Mouse (Mus musculus): Measurements from ENCODE around the gene Slc35e2.

Slc35e2 gene

DNA sequence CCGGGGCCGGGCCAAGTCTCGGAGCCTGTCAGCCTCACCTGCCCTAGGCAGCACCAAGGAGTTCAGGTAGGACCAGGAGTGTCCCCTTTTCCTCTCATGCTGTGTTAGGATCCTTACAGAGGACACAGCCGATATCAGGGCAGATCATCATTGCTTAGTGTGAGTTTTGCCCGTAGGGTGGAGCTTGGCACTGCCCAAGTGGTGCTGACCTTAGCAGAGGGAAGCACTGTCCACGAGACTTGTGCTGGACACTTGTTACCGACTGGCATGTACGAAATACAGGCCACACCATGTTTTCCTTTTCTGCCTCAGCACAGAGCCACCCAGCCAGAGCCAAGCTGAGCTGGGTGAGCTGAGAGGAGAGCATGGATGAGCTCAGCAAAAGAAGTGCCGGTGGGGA is 24.1 kb upstream of the Slc35e2 start:
- DNase-seq (ENCODE audit: low spot score in 2 of 2) = no peak

DNA sequence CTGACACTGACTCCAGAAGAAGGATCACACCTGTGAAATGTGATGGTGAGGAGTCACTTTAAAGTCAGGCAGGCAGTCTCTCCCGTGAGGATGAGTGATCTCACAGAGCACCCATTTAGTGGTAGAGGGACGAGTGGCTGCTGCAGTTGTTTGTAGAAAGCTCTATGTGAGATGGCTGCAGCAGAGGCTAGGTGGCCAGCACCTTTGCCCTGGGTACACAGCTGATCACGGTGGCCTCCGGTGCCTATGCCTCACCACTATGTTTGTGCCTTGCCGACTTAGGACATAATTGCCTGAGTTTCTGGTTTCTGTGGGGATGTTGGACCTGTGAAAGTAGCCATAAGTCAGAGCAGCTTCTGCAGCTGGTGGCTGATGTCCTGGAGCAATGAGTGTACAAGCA is 23.5 kb upstream of the Slc35e2 start:
- no peak for DNase-seq (ENCODE audit: low spot score in 2 of 2)

DNA sequence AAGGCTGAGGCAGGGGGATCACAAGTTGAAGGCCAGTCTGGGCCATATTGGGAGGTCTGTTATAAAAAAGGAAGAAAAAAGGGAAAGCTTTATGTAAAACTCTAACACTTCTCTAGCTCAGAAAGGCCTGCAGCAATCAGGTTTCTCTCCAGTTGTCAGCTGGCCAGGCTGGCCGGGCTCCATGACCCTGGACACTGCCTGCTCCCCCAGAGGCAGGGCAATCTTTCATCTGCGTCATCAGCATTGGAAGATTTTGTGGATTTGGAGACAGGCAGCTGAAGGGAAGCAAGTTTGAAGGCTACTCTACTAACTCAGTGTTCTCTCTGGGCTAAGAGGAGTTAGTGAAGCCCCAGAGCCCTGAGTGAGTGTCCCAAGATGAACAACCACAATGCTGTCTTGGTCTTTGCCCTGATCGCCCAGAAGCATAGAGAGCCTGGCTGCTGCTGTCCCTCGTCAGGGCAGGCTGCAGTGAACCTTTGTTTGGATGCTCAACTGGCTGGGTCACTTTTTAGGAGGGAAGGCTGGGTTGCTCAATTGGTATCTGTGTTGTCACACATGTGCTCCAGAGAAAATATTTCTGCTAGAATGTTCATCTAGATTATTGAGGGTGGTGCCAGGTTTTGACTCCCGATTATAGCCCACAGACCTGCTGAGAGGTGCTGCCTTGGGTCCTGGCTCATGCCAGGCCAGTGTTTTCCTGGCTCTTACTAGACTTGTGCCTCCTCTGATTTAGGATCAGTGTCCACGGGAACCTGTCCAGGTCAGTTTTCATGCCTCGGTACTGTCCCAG is 22.7 kb upstream of the Slc35e2 start:
- no peak for DNase-seq (ENCODE audit: low spot score in 2 of 2)

DNA sequence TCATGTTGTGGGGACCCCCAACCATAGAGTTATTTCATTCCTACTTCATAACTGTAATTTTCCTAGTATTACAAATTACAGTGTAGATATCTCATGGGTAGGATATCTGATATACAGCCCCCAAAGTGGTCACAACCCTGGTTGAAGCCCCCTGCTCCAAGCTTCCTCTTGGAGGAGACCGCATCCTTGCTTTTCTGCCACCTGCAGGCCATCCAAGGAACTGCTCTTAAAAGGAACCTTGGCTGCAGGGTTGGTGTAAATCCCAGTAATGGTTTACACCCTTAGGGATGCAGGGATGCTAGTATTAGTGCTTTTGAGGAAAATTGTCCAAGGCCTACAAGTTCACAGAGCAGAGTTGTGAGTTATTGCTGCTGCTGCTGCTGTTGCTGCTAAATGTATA is 20.8 kb upstream of the Slc35e2 start:
- DNase-seq (ENCODE audit: low spot score in 2 of 2) = peak in 1 of 2 experiments; percentile 70

DNA sequence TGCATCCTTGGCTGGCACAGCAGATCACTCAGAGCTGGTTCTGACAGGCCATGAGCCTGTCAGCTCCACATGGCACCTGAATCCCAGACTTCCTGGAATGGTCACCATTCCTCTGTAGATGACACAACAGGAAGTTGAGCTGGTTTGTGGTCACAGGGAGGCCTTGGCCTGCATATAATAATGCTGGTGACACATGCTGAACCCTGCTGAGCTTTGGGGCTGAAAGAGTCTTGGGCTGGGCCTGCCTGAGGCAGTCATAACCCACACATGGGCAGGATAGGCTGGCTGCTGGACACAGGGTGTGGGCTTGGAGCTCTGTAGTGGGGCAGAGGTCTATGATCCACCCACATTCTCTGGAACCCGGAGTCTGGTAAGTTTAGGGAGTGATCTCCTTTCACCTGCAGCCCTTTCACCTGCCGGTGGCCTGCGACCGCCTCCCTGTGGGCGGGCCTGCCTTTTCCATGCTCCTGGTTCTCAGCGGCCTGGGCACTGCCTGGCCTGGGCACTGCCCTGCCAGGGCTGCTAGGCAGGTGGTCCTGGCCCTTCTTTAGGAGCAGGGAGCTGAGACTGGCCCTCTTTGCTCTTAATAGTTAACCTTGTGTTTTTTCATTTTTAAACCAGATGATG is 18.8 kb upstream of the Slc35e2 start:
- no peak for DNase-seq (ENCODE audit: low spot score in 2 of 2)

DNA sequence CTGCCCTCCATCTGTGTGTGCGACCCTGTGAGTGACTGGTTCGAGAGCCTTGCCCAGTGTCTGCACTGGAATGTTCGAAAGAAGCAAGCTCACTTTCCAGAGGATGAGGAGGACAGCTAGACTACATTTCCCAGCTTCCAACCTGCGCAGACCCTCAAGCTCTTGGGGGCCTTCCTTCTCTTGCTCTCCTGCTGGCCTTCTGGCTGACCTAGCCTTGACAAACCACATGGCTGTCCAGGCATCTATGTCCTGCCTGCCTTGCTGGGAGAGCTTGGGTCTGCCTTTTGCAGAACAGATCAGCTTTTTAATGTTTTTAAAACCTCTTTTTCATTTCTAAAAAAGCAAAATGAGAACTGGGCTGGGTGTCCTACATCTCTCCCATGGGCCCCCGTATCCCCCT is 11.9 kb upstream of the Slc35e2 start:
- DNase-seq (ENCODE audit: low spot score in 2 of 2) = no peak

DNA sequence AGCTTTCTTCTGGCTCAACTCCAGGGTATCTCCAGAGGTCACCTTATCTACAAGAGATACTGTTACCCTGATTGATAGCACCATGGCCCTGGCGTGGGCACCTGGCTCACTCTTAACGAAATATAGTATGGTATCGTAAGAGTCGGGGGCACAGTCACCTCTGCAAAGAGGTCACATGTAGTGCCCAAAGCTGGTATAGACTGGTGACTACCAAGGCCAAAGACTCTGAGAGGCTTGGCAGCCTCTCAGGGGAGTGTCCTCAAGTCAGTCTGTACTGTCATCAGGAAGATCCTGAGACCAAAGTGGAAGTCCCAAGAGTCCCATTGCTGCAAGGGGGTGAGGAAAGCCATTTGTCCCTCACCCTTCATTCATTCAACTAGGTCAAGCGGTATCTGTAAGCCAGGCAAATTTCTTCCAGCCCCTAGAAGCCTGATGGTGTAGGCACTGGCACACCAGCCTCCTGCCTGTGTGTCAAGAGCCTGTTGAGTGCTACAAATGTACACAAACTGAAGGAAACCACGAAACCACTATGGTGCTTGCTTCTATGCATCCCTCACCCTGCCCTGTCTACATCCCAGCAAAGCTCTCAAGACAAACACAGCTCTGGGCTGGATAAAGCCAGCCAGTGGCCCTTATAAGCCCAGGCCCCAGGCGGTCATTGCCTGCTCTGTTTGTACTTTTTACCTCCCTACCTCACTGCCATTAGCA is 10.1 kb upstream of the Slc35e2 start:
- DNase-seq (ENCODE audit: low spot score in 2 of 2) = no peak

DNA sequence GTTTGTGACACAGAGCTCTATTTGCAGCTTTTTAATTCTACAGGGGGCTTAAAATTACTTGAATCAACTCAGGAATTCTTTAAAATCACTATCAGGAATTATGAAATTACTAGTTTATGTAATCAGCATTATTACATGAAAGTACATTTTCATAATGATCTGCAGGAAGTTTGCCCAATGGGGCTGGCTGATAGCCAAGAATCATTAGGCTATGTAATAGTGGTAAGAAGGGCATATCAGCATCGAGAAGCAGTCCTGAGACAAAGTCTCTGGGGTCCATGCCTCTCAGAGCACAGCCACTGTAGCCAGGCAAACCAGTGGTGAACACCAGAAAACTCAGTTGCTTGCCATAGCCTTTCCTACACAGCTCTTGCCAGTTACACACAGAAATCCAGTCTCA is 7.4 kb upstream of the Slc35e2 start:
- no peak for DNase-seq (ENCODE audit: low spot score in 2 of 2)

DNA sequence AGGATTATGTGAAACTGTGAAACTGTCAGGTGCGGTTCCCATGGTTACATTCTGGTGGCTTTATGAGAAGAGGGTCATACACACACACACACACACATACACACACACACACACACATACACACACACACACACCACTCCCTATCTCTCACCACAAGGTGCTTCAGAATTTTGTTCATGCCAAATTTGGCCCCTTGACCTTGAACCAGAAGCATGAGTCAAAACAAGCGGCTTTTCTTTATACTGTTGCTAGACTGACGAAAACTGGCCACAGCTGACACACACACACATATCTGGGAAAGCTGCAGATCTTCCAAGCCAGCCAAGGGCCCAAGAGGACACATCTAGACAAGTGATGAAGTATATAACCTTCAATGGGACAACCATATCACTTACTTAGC is 5.4 kb upstream of the Slc35e2 start:
- no peak for DNase-seq (ENCODE audit: low spot score in 2 of 2)

DNA sequence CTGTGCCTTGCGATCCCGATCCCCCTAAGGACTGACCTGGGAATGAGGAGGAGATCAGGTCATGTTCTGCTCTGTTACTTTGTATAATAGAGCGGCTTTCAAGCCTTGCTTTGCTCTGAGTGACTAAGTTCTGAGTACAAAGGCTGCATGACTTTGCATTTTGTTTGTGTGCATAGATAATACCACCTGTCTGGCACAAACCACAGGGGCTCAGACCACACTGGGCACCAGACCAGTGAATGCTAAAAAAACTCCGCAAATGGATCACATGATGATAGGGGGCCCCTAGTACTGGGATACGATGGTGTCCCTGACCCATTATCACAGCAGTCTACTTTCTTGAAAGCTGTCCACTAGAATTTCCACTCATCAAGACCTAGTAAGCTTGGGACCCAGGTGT is 4.6 kb upstream of the Slc35e2 start:
- DNase-seq (ENCODE audit: low spot score in 2 of 2) = no peak

DNA sequence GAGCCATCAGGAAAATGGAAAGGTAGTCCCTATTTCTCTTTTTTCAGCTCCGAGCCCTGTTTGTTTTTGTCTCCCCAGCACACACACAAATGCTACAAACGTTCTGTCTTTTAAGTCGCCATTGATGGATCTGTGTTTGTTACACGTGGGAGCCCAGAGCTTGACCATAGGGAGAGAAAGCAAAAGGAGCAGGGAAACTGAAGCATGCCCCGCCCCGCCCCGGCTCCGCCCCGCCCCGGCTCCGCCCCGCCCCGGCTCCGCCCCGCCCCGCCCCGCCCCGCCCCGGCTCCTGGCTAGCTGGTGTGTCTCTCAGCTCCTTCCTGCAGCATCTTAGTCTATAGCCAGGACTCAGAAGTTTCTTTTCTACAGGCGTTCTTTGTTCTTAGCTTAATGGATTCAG is 2.7 kb upstream of the Slc35e2 start:
- DNase-seq (ENCODE audit: low spot score in 2 of 2) = no peak

DNA sequence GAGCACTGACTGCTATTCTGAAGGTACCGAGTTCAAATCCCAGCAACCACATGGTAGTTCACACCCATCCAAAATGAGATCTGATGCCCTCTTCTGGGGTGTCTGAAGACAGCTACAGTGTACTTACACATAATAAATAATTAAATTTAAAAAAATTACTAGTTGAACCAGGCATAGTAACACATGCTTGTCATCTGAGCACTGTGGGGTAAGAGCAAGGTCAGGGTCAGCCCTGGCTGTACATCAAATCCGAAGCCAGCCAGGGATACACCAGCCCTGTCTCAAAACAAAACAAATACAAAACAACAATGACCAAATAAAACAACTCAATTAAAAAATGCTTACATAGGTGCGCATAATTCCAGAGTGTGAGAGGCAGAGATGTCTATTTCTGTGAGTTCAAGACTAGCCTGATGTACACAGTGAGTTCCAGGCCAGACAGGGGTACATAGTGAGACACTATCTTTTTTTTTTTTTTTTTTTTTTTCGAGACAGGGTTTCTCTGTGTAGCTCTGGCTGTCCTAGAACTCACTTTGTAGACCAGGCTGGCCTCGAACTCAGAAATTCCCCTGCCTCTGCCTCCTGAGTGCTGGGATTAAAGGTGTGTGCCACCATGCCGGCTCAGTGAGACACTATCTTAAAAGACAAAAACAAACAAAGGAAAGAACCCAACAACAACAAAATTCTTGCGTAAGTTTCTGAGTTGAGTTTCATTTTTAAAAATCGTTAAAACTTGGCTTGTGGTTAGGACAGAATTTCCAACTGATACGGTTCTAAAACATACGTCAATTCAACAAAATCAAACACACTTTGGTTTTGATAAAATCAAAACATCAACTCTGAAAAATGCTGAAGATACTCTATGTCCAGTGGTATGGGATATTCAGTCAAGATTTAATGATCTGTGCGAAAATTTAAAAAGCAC is 1.1 kb upstream of the Slc35e2 start:
- DNase-seq (ENCODE audit: low spot score in 2 of 2) = no peak

DNA sequence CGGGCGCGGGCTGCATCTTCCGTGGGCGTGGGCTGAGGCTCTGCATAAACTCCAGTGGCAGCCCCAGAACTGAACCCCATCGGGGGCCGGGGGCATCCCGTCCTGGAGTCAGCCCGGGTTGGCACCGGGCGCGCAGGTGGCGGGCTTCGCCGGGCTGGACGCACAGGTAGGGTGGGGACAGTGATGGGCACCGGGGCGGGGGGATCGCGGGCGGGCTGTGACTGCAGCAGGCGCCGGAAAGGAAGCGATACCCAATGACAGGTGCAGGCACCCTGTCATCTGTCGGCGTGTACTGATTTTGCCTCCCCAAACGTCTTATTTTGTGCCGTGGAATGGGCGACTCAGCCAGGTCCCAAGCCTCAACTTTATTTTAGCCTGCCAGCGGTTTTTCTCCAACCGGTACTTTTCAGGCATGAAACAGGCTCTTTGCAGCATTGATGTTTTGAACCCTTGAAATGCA is 811 bp downstream of the Slc35e2 start:
- no peak for DNase-seq (ENCODE audit: low spot score in 2 of 2)

DNA sequence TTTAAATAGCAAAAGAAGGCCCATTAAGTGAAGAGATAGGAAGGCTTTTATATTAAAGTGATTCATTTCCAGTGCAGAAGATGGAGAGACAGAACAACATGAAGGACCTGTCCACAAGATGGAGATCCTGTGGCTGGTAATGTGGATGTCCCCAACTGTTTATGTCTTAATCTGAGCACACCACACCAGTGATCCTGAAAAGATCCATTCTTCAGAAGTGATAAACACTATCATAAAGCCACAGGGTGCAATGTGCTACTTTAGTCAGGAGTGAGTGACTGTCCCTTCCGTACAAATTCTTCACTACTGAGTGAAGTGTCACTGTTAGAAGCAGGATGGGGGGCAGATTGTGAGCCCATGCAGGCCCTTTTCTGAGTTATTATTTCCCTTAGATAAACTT is 1.5 kb downstream of the Slc35e2 start:
- DNase-seq (ENCODE audit: low spot score in 2 of 2) = no peak

DNA sequence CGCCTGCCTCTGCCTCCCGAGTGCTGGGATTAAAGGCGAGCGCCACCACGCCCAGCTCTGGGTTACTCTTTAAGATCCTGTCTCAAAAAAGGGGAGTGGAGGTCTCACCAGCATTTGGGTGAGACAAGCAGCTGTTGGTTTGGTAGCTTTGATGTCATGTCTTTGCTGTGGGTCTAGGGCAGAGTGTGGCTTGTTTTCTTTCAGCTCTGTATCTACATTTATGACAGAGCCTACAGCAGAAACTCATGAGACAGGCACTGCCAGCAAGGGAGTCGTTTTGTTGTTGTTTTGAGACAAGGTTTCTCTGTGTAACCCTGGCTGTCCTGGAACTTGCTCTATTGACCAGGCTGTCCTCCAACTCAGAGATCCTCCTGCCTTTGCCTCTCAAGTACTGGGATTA is 2.6 kb downstream of the Slc35e2 start:
- no peak for DNase-seq (ENCODE audit: low spot score in 2 of 2)

DNA sequence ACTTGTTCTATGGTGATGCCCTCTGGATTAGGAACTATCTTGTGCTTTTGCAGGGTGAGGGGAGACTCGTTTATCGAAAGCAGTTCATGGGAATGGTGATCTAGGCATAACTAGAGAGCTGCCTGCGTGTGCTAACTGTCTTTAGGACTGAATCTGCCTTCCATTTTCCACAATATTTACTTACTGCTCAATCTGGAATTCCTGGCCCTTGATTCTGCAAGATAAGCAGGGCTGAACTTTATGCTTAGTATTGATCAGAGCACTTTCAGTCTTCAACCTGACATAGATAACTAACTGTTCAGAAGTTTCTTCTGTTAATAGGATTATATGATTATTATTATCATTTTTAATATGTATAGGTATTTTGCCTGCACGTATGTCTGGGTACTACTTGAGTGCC is 3.9 kb downstream of the Slc35e2 start:
- DNase-seq (ENCODE audit: low spot score in 2 of 2) = no peak

DNA sequence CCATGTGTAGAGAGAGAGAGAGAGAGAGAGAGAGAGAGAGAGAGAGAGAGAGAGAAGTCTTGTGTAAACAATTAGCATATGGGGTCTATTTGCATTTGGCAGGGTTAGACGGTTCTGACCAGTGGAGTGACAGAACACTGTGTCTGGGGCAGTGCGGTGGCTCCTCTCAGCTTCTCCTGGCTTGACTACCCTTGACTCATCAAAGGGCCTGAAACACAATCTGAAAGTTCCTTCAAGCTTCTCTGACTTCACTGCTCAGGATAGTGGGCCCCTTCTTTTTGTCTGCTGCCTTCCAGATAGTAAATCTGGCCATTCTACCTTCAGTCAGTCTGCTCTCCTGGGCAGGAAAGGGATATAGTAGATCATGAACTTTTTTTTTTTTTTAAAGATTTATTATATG is 5.6 kb downstream of the Slc35e2 start:
- no peak for DNase-seq (ENCODE audit: low spot score in 2 of 2)

DNA sequence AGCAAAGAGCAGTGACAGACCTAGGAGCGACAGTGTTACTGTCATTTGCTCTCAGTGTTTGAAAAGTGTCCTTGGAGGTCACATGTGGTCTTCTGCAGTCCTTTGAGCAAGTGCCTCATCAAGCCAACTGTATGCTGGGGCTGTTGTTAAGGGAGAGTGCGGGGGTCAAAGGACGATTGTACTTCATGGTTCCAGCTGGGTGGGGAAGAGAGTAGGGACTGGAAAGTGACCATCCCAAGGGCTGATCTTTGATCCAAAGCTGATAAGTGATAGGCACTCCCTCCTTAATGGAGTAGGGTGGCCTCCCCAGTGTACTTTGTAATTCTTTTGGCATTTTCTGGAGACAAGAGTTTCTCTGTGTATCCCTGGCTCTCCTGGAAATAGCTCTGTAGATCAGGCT is 10.6 kb downstream of the Slc35e2 start:
- no peak for DNase-seq (ENCODE audit: low spot score in 2 of 2)

DNA sequence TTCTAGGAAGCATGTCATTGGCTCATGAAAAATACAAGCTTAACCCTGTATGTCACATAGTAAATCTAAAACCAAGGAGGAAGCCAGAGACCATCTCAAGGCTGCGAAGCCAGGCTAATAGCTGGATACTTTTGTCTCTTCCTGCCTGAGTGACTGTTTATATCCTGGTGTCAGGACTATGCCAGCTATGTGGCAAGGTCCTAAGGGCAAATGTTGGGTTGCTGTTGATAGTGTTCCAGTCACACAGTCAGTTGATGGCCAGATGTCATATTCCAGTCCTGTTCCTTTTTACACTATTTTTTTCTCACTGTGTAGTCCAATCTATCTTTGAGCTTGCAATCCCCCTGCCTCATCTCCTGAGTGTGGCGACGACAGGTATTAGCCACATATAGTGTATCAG is 12.0 kb downstream of the Slc35e2 start:
- no peak for DNase-seq (ENCODE audit: low spot score in 2 of 2)

DNA sequence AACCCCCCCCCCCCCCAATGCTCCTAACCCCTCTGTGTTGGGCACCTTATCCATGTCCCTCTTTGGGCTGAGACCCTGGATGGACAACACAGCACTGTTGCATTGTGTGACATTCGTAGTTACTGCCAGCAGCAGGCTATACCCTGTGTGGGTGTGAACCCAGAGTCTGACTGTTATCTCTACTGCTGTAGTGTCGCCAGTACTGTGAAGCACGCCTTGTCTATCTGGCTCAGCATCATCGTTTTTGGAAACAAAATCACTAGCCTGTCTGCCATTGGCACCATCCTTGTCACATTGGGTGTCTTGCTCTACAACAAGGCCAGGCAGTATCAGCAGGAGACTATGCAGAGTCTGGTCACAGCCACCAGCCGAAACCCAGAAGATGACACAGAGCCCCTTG is 17.1 kb downstream of the Slc35e2 start:
- DNase-seq (ENCODE audit: low spot score in 2 of 2) = no peak

DNA sequence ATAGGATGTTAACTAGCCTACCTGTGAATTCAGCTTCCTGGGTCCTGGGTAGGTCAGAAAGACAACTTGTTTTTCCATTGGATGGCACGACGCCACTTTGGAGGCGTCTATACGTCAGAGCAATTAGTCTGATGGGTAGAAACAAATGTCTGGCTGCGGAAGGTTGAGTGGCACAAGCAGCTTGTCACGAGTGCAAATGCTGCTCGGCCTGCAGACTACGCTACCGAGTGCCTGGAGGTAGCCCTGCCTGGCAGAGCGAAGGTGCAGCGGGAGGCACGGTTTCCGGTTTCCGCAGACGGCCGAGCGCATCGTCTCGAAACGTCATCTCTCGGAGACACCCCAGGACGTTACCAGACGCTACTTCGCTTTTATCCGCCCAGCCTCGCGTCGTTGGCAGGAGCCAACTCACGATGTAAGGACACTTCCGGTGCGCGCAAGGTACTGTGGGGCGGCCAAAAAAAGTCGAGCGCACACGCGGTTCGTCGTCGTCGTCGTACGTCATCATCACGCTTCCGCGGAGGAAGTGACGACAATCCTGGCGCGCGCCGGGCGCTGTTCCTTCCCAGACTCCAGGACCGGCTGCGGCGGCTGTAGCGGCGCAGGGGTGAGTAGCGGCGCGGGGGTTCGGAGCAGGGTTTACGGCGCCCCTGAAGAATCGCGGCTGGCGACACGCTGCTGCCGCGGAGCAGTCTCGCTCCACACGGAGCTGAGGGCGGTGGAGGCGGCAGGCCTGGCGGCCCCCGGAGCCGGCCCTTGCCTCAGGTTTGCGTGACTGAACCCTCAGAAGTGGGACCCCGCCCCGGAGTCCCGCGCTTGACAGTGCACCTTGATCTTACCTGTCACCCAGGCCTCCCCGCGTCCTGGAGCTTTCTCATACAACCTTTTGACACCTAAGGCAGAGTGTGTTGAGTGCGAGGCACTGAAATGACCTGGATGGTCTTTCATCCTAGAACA is 23.4 kb downstream of the Slc35e2 start, which contains the start of gene Cdk11b:
Gene Cdk11b, plus strand, starts transcription at position 517 of the 954 bp plus-strand sequence.
- DNase-seq (ENCODE audit: low spot score in 2 of 2) = peak; percentile 99
